Mouse (Mus musculus) heart, adult 8-10 months (tissue): ENCODE data around the gene Plekha4. TPM values are rescaled to one million over a fixed set of nuclear protein-coding genes. Genes with fewer than 3 reads are reported as not detected.

Experiments
- DNase-seq: peaks from one replicate; pipeline ENCODE4 v3.0.0; 2022; ENCODE audit warnings: low spot score
- total RNA-seq, 4 experiments: library from RNA; stranded (reverse); gene quantifications; 2 replicates each; pipeline ENCODE4 v1.2.4; 2022

Plekha4 gene
- total RNA-seq, 4 experiments from 2014 or later, result 2.6 to 4.2 (median 3.0) TPM

GRCm38 (mm10) chr7:45568601-45569473 is 42.7 kb downstream of the Plekha4 start:
- DNase-seq, result no peak

GRCm38 (mm10) chr7:45570103-45570741 is 44.1 kb downstream of the Plekha4 start, which contains the start of gene Bcat2:
Gene Bcat2, plus strand, starts transcription at chr7:45570153.
- peak; percentile 71 for DNase-seq

GRCm38 (mm10) chr7:45571966-45572365 is 45.8 kb downstream of the Plekha4 start:
- no peak for DNase-seq

GRCm38 (mm10) chr7:45573954-45574353 is 47.8 kb downstream of the Plekha4 start:
- DNase-seq, result no peak

- DNase-seq, result no peak
Observed at GRCm38 (mm10) chr7:45574472-45575379, 48.6 kb downstream of the Plekha4 start.

GRCm38 (mm10) chr7:45585923-45586322 is 59.8 kb downstream of the Plekha4 start:
- DNase-seq, result no peak

GRCm38 (mm10) chr7:45587631-45588592 is 61.8 kb downstream of the Plekha4 start:
- DNase-seq, result no peak

GRCm38 (mm10) chr7:45589173-45589572 is 63.0 kb downstream of the Plekha4 start:
- DNase-seq, result peak; percentile 95

- no peak for DNase-seq
Observed at GRCm38 (mm10) chr7:45589898-45590297, 63.8 kb downstream of the Plekha4 start.

- DNase-seq, result no peak
Observed at GRCm38 (mm10) chr7:45590874-45591273, 64.7 kb downstream of the Plekha4 start.

- DNase-seq, result no peak
Observed at GRCm38 (mm10) chr7:45591880-45592279, 65.8 kb downstream of the Plekha4 start.

GRCm38 (mm10) chr7:45593118-45593815 is 67.1 kb downstream of the Plekha4 start:
- peak; percentile 67 for DNase-seq

- DNase-seq, result no peak
Observed at GRCm38 (mm10) chr7:45595176-45595575, 69.0 kb downstream of the Plekha4 start.

- no peak for DNase-seq
Observed at GRCm38 (mm10) chr7:45596107-45596506, 70.0 kb downstream of the Plekha4 start.

GRCm38 (mm10) chr7:45597013-45597412 is 70.9 kb downstream of the Plekha4 start:
- no peak for DNase-seq

- no peak for DNase-seq
Observed at GRCm38 (mm10) chr7:45597527-45597926, 71.4 kb downstream of the Plekha4 start.

GRCm38 (mm10) chr7:45598960-45599879 is 73.1 kb downstream of the Plekha4 start:
- DNase-seq, result no peak
